ENCODE assay signal across 28 mouse cellular contexts in genomic region chr6:39914956-39915355, GRCm38 (mm10). TPM values are rescaled to one million over a fixed set of nuclear protein-coding genes. Genes with fewer than 3 reads are reported as not detected.
"Had no signal": no experiment of that assay in that cellular context is flagged by ENCODE, and none has a peak within 500 bp of the region (broad histone marks: within the 10 kb centered on the region; RNA-seq: fewer than 3 reads in every experiment).

No protein-coding gene starts in this region.

- H3K27ac ChIP-seq: gastrocnemius, adult 2 months; heart, embryonic 10.5 days; hindbrain, embryonic 10.5 days; hindbrain, embryonic 12.5 days; hindbrain, embryonic 15.5 days; intestine, embryonic 15.5 days; layer of hippocampus, adult 2 months; left cerebral cortex, adult 2 months; limb, embryonic 10.5 days; limb, embryonic 12.5 days; liver, embryonic 13.5 days; liver, embryonic 15.5 days had no signal

- H3K4me1 ChIP-seq: heart, embryonic 10.5 days; heart, embryonic 12.5 days; intestine, embryonic 15.5 days; limb, embryonic 10.5 days; limb, embryonic 12.5 days; liver, embryonic 13.5 days; liver, embryonic 15.5 days had no signal

- H3K4me3 ChIP-seq: gastrocnemius, adult 2 months; heart, embryonic 10.5 days; heart, embryonic 12.5 days; hindbrain, embryonic 10.5 days; hindbrain, embryonic 12.5 days; hindbrain, embryonic 15.5 days; intestine, embryonic 15.5 days; layer of hippocampus, adult 2 months; left cerebral cortex, adult 2 months; limb, embryonic 10.5 days; limb, embryonic 12.5 days; liver, embryonic 13.5 days; liver, embryonic 15.5 days had no signal

- DNase-seq: gastrocnemius, adult 2 months; gastrocnemius, postnatal 10 days; gastrocnemius, postnatal 25 days; heart, adult 18-20 months; heart, postnatal 10 days; heart, postnatal 4 days; kidney, adult 18-20 months; kidney, adult 8-10 months; kidney, postnatal 10 days; kidney, postnatal 25 days; kidney, postnatal 4 days; liver; liver, embryonic 13.5 days had no signal

- H3K27me3 ChIP-seq: heart, embryonic 12.5 days; hindbrain, embryonic 12.5 days; hindbrain, embryonic 15.5 days; intestine, embryonic 15.5 days; liver, embryonic 13.5 days; liver, embryonic 15.5 days had no signal

- ATAC-seq: inflammation-experienced regulatory T-cells, adult 6 months; intestine, embryonic 15.5 days; intestine, postnatal 0 days had no signal

- H3K9ac ChIP-seq: heart, embryonic 12.5 days; hindbrain, embryonic 12.5 days; hindbrain, embryonic 15.5 days; intestine, embryonic 15.5 days; limb, embryonic 12.5 days; liver, embryonic 13.5 days; liver, embryonic 15.5 days had no signal

- H3K36me3 ChIP-seq: heart, embryonic 10.5 days; heart, embryonic 12.5 days; hindbrain, embryonic 10.5 days; hindbrain, embryonic 12.5 days; hindbrain, embryonic 15.5 days; intestine, embryonic 15.5 days; limb, embryonic 10.5 days; limb, embryonic 12.5 days; liver, embryonic 13.5 days; liver, embryonic 15.5 days had no signal

- H3K9me3 ChIP-seq: heart, embryonic 10.5 days; heart, embryonic 12.5 days; hindbrain, embryonic 10.5 days; hindbrain, embryonic 12.5 days; hindbrain, embryonic 15.5 days; intestine, embryonic 15.5 days; limb, embryonic 10.5 days; limb, embryonic 12.5 days; liver, embryonic 13.5 days; liver, embryonic 15.5 days had no signal

- H3K4me2 ChIP-seq: heart, embryonic 12.5 days; hindbrain, embryonic 12.5 days; hindbrain, embryonic 15.5 days; intestine, embryonic 15.5 days; limb, embryonic 12.5 days; liver, embryonic 11.5 days; liver, embryonic 13.5 days; liver, embryonic 15.5 days had no signal

RNA-seq across cellular contexts. Expression of gene Tmem178b, which starts 41.9 kb away (rescaled TPM):
- polyA plus RNA-seq: heart, embryonic 14.5 days; inflammation-experienced regulatory T-cells, adult 6 months; limb, embryonic 10.5 days; liver, embryonic 13.5 days; liver, embryonic 15.5 days had no signal
